Mouse (Mus musculus) hindbrain, embryonic 12.5 days (tissue): ENCODE results near the gene Cabcoco1. TPM values are rescaled to one million over a fixed set of nuclear protein-coding genes. Genes with fewer than 3 reads are reported as not detected.

Experiments used
- ATAC-seq: fragments of 200-750 bp; cut with Nextera tagmentation; 2 replicates; pipeline ENCODE4 v1.8.0; 2017; ENCODE audit warnings: moderate TSS enrichment; ENCODE audit not compliant: low FRiP score
- H3K27ac ChIP-seq: fragments of 300-500 bp; sonication (generic); 2 replicates; pipeline ENCODE4 v1.5.1; 2016; ENCODE audit warnings: mild to moderate bottlenecking
- H3K27me3 ChIP-seq: fragments of 300-500 bp; sonication (generic); 2 replicates; pipeline ENCODE4 v1.6.1; 2016; ENCODE audit warnings: mild to moderate bottlenecking
- H3K36me3 ChIP-seq: fragments of 300-500 bp; sonication (generic); 2 replicates; pipeline ENCODE4 v1.6.1; 2016; ENCODE audit warnings: mild to moderate bottlenecking
- H3K4me1 ChIP-seq: fragments of 300-500 bp; sonication (generic); 2 replicates; pipeline ENCODE4 v1.6.1; 2016
- H3K4me2 ChIP-seq: fragments of 300-500 bp; sonication (generic); replicated peaks from 2 replicates; pipeline ENCODE4 v1.6.1; 2016; ENCODE audit warnings: mild to moderate bottlenecking
- H3K4me3 ChIP-seq: fragments of 300-500 bp; sonication (generic); 2 replicates; pipeline ENCODE4 v1.5.1; 2016; ENCODE audit warnings: mild to moderate bottlenecking
- H3K9ac ChIP-seq: fragments of 300-500 bp; sonication (generic); 2 replicates; pipeline ENCODE4 v1.6.1; 2016; ENCODE audit warnings: mild to moderate bottlenecking, moderate library complexity
- H3K9me3 ChIP-seq: fragments of 300-500 bp; sonication (generic); replicated peaks from 2 replicates; pipeline ENCODE4 v1.6.1; 2016; ENCODE audit warnings: mild to moderate bottlenecking
- WGBS: fragments of 180-500 bp; shearing (Covaris S2); methylation state at CpG from one replicate; pipeline ENCODE4 v1.1.7; 2016; 5-methylcytosine and 5-hydroxymethylcytosine counted together
- polyA plus RNA-seq: library from polyadenylated mRNA; unstranded; fragments of >200 nt; fragmentation: Nextera tagmentation; extraction: Ambion mirVana; gene quantifications from 2 replicates; pipeline ENCODE4 v1.2.1, GENCODE M21; 2016

Cabcoco1 gene
- polyA plus RNA-seq, 1 experiment from 2014 or later, result 1.1 TPM

DNA sequence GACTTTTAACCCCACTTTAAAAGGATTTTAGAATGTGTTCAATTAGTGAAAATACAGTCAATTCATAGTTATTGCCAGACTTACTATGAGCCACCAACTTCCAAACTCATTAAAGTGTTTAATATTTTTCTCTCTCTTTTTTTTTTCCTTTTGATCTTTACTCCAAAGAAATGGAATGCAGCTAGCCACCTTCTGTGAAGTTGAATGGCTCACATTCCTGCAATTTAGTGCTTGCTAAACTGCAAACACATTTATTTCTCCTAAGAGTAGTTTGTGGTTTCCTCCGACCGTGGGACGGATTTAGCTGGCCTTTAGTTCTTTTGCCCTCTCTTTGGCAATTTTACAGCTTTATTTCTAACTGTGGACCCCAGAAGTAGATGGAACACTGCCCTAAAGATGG is 1.4 kb upstream of the Cabcoco1 start:
- no peak for ATAC-seq
- Histone ChIP-seq H3K4me2 (no peak overlapping the region), H3K9ac (no peak overlapping the region), H3K36me3 (no peaks in the 10 kb centered on the region), H3K9me3 (no peaks in the 10 kb centered on the region), H3K4me1 (peaks cover 11% of the 10 kb centered on the region), H3K27me3 (no peaks in the 10 kb centered on the region), H3K4me3 (no peak overlapping the region), H3K27ac (no peak overlapping the region)
- WGBS, result 78% methylated on average over 3 of the region's 3 CpGs

DNA sequence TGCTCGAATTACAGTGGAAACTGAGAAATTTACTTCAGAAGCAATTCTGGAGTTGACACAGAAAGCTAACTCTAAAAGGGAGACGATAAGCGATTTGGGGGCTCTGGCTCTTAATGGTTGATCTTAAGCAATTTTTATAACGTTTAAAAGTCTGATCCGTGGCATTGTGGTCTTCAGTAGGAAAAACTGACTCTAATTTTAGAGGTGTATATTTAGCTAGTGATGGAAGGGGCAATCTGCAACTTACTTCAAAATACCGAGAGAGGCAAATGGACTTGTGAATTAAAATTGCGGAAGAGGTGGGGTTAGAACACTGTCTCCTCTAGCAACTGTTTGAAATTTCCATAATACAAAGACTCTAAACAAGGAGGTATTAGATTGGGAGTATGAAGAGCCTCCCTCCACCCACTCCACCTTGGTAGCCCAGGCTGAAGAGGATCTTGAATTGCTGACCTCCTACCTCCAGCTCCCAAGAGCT is 286 bp upstream of the Cabcoco1 start:
- H3K4me3 ChIP-seq, result peak overlapping the region; percentile 26

DNA sequence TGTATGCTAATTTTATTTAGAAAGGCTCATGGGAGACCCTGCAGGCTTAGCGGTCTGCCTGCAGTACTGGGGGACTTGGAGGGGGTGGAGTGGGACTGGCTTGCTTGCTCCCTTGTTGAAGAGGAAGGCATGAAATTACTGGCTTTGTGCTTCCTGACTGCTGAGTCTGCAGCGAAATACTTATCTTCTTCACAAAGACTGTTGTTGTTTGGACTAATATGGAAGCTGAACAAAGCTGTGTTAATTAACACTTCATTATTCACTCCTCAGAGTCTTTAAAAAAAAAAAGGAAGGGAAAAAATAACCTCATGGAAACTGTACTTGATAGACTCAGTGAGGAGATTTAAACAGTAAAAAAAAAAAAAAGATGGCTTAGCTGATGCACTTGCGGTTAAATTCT is 1.1 kb downstream of the Cabcoco1 start:
- H3K27ac ChIP-seq, result peak overlapping the region; percentile 52; the same call in 1 of the 2 replicates
- no peaks in the 10 kb centered on the region for H3K27me3 ChIP-seq
- H3K4me3 ChIP-seq, result no peak overlapping the region
- WGBS, result 35% methylated on average over 3 of the region's 3 CpGs
- peaks cover 11% of the 10 kb centered on the region for H3K4me1 ChIP-seq
- H3K4me2 ChIP-seq, result 0 out of 2 replicates have a peak overlapping the region, but pooled peaks have one; percentile 51
- no peaks in the 10 kb centered on the region for H3K36me3 ChIP-seq
- no peaks in the 10 kb centered on the region for H3K9me3 ChIP-seq
- ATAC-seq, result peak; percentile 91
- H3K9ac ChIP-seq, result no peak overlapping the region

More for the DNA sequence above, 286 bp upstream of the Cabcoco1 start:
- Histone ChIP-seq H3K4me2 (peak overlapping the region; percentile 51), H3K9me3 (no peaks in the 10 kb centered on the region), H3K27me3 (no peaks in the 10 kb centered on the region), H3K36me3 (no peaks in the 10 kb centered on the region), H3K9ac (no peak overlapping the region), H3K4me1 (peaks cover 11% of the 10 kb centered on the region), H3K27ac (no peak overlapping the region)
- ATAC-seq, result no peak
- WGBS, result 38% methylated on average over 7 of the region's 7 CpGs

DNA sequence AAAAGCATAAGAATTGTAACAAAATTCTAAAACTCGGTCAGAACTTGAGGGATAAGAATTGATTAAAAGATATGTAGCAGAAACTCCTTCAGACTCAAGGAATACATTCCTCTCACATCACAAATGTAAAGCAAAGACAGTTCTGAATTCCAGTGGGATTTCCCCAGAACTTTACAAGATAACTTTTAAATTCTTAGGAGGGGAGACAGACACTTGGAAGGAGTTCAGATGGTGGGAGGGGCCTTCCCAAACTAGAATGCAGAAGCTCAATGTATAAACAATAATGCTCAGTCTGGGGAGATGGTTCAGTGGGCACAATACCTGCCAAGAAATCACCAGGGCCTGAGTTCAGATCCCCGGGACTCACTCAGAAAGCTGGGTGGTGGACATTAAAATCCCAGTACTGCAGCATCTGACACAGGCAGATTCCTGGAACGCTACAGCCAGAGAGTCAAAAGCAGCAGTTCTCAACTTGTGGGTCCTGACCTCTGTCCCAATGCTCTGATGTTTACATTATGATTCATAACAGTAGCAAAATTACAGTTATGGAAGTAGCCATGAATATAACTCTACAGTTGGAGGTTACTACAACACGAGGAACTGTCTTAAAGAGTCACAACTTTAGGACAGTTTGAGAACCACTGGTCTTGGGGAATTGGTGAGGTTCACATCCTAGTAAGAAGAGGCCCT is 4.3 kb downstream of the Cabcoco1 start:
- H3K4me2 ChIP-seq, result no peak overlapping the region
- no peak overlapping the region for H3K4me3 ChIP-seq
- ATAC-seq, result no peak
- H3K4me1 ChIP-seq, result peaks cover 11% of the 10 kb centered on the region
- no peaks in the 10 kb centered on the region for H3K36me3 ChIP-seq
- no peak overlapping the region for H3K27ac ChIP-seq
- WGBS, result 72% methylated on average over 4 of the region's 4 CpGs
- H3K27me3 ChIP-seq, result no peaks in the 10 kb centered on the region
- no peaks in the 10 kb centered on the region for H3K9me3 ChIP-seq
- no peak overlapping the region for H3K9ac ChIP-seq

DNA sequence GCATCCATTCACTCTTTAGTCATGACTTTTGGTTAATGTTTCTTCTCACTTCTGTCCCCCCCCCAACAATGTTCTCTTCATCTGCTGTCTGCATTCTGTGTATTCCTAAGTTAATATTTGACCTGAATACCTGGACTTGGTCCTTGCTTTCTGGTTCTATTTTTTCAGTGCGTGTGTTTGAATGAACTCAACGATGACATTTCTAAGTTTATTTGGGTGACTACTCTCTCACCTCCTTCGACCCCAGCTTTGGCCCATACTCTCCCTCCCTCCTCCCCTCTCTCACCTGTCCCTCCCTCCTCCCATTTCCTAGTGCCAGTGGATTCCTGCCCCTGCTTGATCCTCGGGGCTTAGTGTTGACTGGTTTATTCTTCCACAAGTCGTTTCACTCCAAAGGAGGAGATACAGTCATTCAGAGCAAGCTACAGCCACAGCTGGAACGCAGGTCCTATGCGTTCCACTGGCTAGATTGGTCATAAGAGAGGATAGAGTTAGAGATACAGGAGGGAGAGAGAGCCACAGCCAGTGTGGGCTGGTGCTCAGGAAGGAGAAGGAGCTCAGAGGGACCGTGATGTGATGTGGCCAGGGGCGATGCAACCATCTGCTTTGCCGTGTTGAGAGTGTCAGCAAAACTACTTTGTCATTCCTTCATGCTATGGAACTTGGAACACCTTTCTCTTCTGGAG is 12.2 kb downstream of the Cabcoco1 start:
- no peaks in the 10 kb centered on the region for H3K27me3 ChIP-seq
- H3K36me3 ChIP-seq, result no peaks in the 10 kb centered on the region
- no peak overlapping the region for H3K4me2 ChIP-seq
- no peak overlapping the region for H3K9ac ChIP-seq
- H3K9me3 ChIP-seq, result no peaks in the 10 kb centered on the region
- H3K27ac ChIP-seq, result no peak overlapping the region
- H3K4me1 ChIP-seq, result no peaks in the 10 kb centered on the region
- H3K4me3 ChIP-seq, result no peak overlapping the region
- 86% methylated on average over 10 of the region's 10 CpGs for WGBS
- no peak for ATAC-seq

DNA sequence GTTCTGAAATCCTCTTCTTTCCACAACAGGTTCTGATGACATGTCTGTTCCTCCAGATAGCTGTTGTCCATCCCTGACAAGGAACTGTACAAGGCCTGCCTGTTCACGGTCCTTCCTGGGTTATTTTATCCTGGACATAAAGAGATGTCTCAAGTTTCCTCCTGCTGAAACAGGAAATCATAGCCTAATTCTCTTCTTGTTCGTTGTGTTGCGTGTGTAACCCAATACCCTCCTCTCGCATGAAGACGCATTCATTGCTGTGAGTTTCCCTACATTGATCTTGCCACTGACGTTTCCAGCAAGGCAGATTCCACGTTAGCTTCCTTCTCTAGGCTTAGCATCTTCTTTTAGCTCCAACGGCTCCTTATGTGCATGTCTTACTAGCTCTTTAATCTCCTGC is 12.7 kb downstream of the Cabcoco1 start:
- 49% methylated on average over 8 of the region's 8 CpGs for WGBS
- Histone ChIP-seq H3K4me2 (no peak overlapping the region), H3K9ac (no peak overlapping the region), H3K4me1 (no peaks in the 10 kb centered on the region), H3K27me3 (no peaks in the 10 kb centered on the region), H3K27ac (no peak overlapping the region), H3K4me3 (no peak overlapping the region), H3K36me3 (no peaks in the 10 kb centered on the region), H3K9me3 (no peaks in the 10 kb centered on the region)
- no peak for ATAC-seq

DNA sequence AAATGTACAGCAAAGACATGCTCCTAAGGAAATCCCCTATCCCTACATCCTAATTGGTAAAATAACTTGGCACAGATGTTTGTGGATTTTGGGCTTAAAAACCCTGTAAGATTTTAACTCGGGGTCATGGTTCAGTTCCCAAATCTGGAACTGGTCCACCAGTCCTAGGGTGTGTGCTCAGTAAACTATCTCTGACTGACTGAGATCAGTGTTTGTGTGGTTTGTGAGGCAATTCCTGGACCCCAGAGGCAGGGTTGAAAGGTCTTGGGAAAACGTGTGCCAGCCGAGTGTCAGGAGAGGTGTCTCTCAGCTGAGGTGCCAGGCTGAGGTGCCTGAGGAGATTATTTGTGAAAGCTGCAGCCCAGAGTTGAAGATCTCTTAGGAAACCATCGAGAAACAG is 19.6 kb downstream of the Cabcoco1 start:
- H3K4me2 ChIP-seq, result no peak overlapping the region
- H3K4me1 ChIP-seq, result no peaks in the 10 kb centered on the region
- no peak overlapping the region for H3K9ac ChIP-seq
- H3K4me3 ChIP-seq, result no peak overlapping the region
- no peaks in the 10 kb centered on the region for H3K36me3 ChIP-seq
- H3K9me3 ChIP-seq, result no peaks in the 10 kb centered on the region
- WGBS, result 73% methylated on average over 4 of the region's 4 CpGs
- no peaks in the 10 kb centered on the region for H3K27me3 ChIP-seq
- ATAC-seq, result no peak
- no peak overlapping the region for H3K27ac ChIP-seq

DNA sequence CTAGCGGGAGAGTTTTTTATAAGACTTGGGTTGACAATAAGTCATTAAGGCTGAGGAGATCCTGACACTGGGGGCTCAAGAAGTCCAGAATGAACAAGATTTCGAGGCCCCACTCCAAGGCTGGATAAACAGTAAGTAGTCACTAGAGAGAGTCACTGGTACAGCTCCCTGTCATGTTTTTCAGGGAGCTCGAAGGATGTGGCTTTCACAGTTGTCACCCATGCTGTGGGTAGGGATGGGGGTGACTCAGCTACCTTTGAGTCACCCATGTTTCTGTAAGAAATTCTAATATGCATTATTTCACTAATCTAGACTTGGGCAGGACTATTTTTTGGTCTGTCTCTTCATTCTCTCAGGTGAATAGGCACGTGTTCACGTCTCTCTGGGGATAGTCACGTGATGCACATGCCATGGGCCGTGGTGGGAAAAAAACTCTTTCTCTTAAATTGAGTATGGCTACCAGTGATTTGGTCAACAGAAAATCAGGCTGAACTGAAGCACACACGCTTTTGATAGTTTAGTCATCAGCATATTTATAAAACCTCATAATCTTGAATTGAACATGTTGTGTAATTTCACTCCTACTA is 29.2 kb downstream of the Cabcoco1 start:
- 83% methylated on average over 8 of the region's 8 CpGs for WGBS
- H3K4me1 ChIP-seq, result no peaks in the 10 kb centered on the region
- no peaks in the 10 kb centered on the region for H3K27me3 ChIP-seq
- no peaks in the 10 kb centered on the region for H3K36me3 ChIP-seq
- H3K9ac ChIP-seq, result no peak overlapping the region
- no peak overlapping the region for H3K4me3 ChIP-seq
- no peak for ATAC-seq
- H3K27ac ChIP-seq, result no peak overlapping the region
- H3K9me3 ChIP-seq, result no peaks in the 10 kb centered on the region
- no peak overlapping the region for H3K4me2 ChIP-seq

DNA sequence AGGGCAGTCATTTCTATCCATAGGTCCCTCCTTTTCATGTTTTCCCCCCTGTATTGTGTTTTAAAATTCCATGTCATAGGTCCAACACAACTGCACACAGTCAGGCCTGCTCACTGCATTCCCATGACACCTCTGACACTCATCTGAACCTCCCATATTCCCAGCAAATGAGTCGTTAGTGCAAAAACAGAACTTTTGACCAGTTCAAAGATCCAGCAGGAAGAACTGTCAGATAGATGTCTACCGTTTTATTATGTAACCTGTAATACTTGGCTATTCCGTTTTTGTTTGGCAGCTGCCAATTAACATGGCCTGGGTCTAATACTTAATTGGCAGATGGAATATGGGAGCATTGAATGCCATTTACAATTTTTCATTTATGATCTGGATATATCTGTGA is 34.0 kb downstream of the Cabcoco1 start:
- H3K9me3 ChIP-seq, result no peaks in the 10 kb centered on the region; the same call in 1 of the 2 replicates
- ATAC-seq, result no peak
- no peaks in the 10 kb centered on the region for H3K27me3 ChIP-seq
- no peaks in the 10 kb centered on the region for H3K36me3 ChIP-seq
- no peaks in the 10 kb centered on the region for H3K4me1 ChIP-seq
- no peak overlapping the region for H3K27ac ChIP-seq
- WGBS, result 90% methylated on average over 3 of the region's 3 CpGs
- no peak overlapping the region for H3K4me3 ChIP-seq
- no peak overlapping the region for H3K4me2 ChIP-seq
- H3K9ac ChIP-seq, result no peak overlapping the region

DNA sequence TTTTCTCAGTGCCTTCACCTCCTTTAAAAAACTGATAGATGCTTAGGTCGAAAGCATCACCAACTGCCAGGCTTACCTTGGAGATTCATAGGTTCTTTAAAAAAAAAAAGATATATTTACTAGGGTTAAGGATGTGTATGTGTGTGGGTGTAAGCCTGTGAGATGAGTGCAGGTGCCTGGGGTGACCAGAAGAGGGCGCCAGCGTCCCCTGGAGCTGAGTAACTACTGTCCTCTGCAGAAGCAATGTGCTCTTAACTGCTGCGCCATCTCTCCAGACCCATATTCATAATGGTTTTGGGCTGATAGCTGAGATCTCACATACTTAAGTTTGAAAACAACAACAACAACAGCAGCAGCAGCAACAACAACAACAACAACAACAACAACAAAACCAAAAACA is 35.5 kb downstream of the Cabcoco1 start:
- Histone ChIP-seq H3K27ac (no peak overlapping the region), H3K4me3 (no peak overlapping the region), H3K4me2 (no peak overlapping the region), H3K27me3 (no peaks in the 10 kb centered on the region), H3K9ac (no peak overlapping the region), H3K9me3 (no peaks in the 10 kb centered on the region; the same call in 1 of the 2 replicates), H3K4me1 (no peaks in the 10 kb centered on the region), H3K36me3 (no peaks in the 10 kb centered on the region)
- no peak for ATAC-seq
- WGBS, result 88% methylated on average over 4 of the region's 4 CpGs

DNA sequence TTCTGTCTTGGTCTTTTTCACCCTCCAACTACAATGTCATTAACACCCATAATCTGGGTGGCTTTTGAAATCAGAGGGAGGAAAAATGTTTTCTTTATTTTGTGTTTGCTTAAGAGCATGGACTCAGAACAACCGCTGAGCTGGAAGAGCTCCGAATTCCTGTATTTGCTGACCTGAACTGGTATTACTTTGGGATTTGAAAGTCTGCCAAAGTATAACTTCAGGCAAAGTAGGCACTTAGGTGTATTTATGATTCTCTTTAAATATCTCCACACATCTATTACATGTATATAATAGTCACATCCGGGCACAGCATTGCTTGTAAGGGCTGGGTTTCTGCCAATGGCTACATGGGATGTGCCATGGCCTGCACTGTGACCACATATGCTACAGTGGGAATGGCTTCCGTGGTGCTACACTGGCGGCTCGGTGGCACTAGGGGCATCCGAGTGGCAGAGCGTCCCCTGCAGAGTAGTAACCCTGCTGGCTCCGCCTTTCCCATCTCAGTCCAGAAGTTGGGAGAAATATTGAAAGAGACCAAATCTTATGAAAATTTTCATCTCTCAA is 37.0 kb downstream of the Cabcoco1 start:
- Histone ChIP-seq H3K9ac (no peak overlapping the region), H3K9me3 (no peaks in the 10 kb centered on the region; the same call in 1 of the 2 replicates)

DNA sequence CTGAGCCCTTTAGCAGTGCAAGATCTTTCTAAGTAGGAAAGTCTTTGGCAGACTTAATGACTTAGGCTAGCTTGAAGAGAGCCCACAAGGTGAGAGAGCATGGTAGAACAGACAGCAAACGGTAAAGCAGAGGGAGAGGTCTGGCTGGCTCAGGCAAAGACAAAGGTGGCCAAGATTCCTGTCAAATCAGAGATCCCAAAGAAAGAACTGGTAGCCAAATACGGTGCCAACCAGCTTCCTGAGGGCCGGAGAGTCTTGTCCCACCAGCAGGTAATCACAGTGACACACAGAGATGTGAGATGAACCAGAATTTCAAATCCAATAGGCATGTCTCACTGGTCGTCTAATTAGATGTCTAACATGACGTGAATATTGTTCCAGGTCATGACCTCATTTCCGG is 40.6 kb downstream of the Cabcoco1 start:
- no peaks in the 10 kb centered on the region for H3K4me1 ChIP-seq
- H3K27me3 ChIP-seq, result no peaks in the 10 kb centered on the region
- H3K9ac ChIP-seq, result no peak overlapping the region
- no peak overlapping the region for H3K4me2 ChIP-seq
- no peak overlapping the region for H3K27ac ChIP-seq
- H3K9me3 ChIP-seq, result no peaks in the 10 kb centered on the region
- no peak overlapping the region for H3K4me3 ChIP-seq
- ATAC-seq, result no peak
- 78% methylated on average over 6 of the region's 6 CpGs for WGBS
- H3K36me3 ChIP-seq, result no peaks in the 10 kb centered on the region

More for the DNA sequence above, 37.0 kb downstream of the Cabcoco1 start:
- Histone ChIP-seq H3K27me3 (no peaks in the 10 kb centered on the region), H3K4me2 (no peak overlapping the region), H3K36me3 (no peaks in the 10 kb centered on the region), H3K27ac (no peak overlapping the region), H3K4me1 (no peaks in the 10 kb centered on the region), H3K4me3 (no peak overlapping the region)
- ATAC-seq, result no peak
- 88% methylated on average over 9 of the region's 9 CpGs for WGBS
